Mouse (Mus musculus): ENCODE measurements around the gene Hint3. TPM values are rescaled to one million over a fixed set of nuclear protein-coding genes. Genes with fewer than 3 reads are reported as not detected.

Hint3 gene
- polyA plus RNA-seq, 1 experiment, result 3.6 TPM

DNA sequence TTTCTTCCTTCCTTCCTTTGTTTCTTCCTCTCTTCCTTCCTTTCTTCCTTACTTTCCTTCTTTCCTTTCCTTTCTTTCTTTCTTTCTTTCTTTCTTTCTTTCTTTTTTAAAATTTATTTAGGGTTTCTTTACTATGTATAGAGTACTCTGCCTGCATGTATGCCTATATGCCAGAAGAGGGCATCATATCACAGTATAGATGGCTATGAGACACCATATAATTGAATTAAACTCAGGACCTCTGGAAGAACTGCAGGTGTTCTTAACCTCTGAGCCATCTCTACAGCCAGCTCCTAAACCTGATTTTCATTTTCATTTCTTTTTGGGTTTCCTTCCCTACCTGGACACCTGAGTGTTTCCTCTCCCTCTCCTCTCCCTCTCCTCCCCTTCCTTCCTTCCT lies 6.5 kb downstream of the Hint3 start:
- H3K4me3 ChIP-seq (ENCODE audit: extremely low read depth, insufficient read depth, insufficient read length), result no peak overlapping the region
- H3K27me3 ChIP-seq (ENCODE audit: control insufficient read depth, insufficient read depth, low read length), result no peaks in the 10 kb centered on the region
- H3K27ac ChIP-seq (ENCODE audit: insufficient read depth, low read length), result no peak overlapping the region
- H3K4me1 ChIP-seq (ENCODE audit: control insufficient read depth, insufficient read depth, insufficient read length), result no peaks in the 10 kb centered on the region; the same call in 1 of the 2 replicates
- H3K36me3 ChIP-seq (ENCODE audit: control insufficient read depth, insufficient read depth, low read length), result no peaks in the 10 kb centered on the region
- TF ChIP-seq CTCF (IDR thresholded peaks at IDR 0.05; ENCODE audit: extremely low read depth, insufficient read depth, insufficient read length, insufficient replicate concordance) (no peak), POLR2A (IDR thresholded peaks at IDR 0.05; ENCODE audit: low read depth, low read length) (no peak)
- DNase-seq (ENCODE audit: low read depth in 1 of 2, low spot score in 2 of 2), result no peak

DNA sequence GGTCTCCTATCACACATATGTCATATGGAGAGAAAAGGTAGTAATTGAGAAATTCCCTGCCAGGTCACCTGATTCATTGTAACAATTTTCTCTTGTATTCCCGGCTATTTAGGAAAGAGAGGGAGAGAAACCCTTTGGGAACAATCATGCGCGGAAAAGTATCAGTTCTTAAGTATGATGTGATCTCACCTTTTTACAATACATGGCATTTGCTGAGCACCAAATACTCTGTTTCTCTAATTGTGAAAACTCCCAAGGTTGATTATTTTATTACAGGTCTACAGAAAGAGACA lies 10.6 kb downstream of the Hint3 start:
- peaks cover 3% of the 10 kb centered on the region for H3K4me1 ChIP-seq (ENCODE audit: control insufficient read depth, insufficient read depth, insufficient read length)
- no peaks in the 10 kb centered on the region for H3K36me3 ChIP-seq (ENCODE audit: control insufficient read depth, insufficient read depth, low read length)
- no peak overlapping the region; the same call in 1 of the 2 replicates for H3K4me3 ChIP-seq (ENCODE audit: extremely low read depth, insufficient read depth, insufficient read length)
- no peak overlapping the region for H3K27ac ChIP-seq (ENCODE audit: insufficient read depth, low read length)
- DNase-seq (ENCODE audit: low read depth in 1 of 2, low spot score in 2 of 2), result no peak
- no peaks in the 10 kb centered on the region for H3K27me3 ChIP-seq (ENCODE audit: control insufficient read depth, insufficient read depth, low read length)
- 60% methylated on average over 3 of the region's 3 CpGs for WGBS
- TF ChIP-seq POLR2A (IDR thresholded peaks at IDR 0.05; ENCODE audit: low read depth, low read length), result no peak
- TF ChIP-seq CTCF (IDR thresholded peaks at IDR 0.05; ENCODE audit: extremely low read depth, insufficient read depth, insufficient read length, insufficient replicate concordance), result no peak

DNA sequence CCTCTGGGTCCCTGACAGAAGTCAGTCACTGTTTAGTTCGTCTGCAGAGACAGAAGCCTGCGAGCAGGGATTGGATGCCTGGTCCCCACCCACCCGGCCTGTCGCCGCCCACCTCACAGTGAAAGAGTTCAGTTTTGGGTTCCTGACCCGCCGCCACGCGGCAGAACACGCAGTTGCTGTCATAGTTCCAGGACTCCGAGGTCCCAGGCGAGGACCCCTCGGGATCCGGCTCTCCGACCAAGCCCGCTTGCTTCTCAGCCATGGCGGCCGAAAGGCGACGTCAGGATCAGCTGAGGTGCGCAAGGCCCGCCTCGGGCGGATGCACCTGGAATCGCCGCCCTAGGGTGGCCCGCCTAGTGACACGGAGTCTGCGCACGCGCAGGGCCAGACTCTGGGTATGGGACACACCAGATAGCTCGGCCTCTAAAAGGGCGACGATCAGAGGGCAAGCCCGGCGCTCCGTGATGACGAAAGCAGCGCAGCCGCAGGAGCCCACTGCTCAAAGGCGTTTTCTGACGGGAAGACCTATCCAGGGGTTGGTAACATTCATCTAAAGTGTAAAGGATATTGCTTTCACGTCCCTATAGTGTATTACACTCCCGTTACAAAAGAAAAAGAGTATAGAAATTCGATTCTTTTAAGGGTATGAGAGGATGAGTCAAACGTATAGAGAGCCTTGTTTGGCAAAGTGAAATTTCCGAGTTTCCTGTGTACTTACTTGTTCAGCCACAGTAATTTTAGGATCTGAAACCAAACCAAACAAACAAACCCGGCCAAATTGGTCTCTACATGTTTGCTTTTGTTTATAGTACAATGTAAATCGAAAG lies 11.1 kb downstream of the Hint3 start:
- H3K36me3 ChIP-seq (ENCODE audit: control insufficient read depth, insufficient read depth, low read length), result 0 out of 2 replicates have a peak, but pooled peaks cover 1% of the 10 kb centered on the region
- peaks cover 3% of the 10 kb centered on the region for H3K4me1 ChIP-seq (ENCODE audit: control insufficient read depth, insufficient read depth, insufficient read length)
- no peaks in the 10 kb centered on the region for H3K27me3 ChIP-seq (ENCODE audit: control insufficient read depth, insufficient read depth, low read length)
- H3K27ac ChIP-seq (ENCODE audit: insufficient read depth, low read length), result peak overlapping the region; percentile 100
- DNase-seq (ENCODE audit: low read depth in 1 of 2, low spot score in 2 of 2), result peak; percentile 98
- H3K4me3 ChIP-seq (ENCODE audit: extremely low read depth, insufficient read depth, insufficient read length), result peak overlapping the region; percentile 99
- 0 out of 2 replicates have a peak, but pooled peaks have one; percentile 0 for TF ChIP-seq CTCF (IDR thresholded peaks at IDR 0.05; ENCODE audit: extremely low read depth, insufficient read depth, insufficient read length, insufficient replicate concordance)
- peak; percentile 36 for TF ChIP-seq POLR2A (IDR thresholded peaks at IDR 0.05; ENCODE audit: low read depth, low read length)
- WGBS, result 1% methylated on average over 49 of the region's 49 CpGs

DNA sequence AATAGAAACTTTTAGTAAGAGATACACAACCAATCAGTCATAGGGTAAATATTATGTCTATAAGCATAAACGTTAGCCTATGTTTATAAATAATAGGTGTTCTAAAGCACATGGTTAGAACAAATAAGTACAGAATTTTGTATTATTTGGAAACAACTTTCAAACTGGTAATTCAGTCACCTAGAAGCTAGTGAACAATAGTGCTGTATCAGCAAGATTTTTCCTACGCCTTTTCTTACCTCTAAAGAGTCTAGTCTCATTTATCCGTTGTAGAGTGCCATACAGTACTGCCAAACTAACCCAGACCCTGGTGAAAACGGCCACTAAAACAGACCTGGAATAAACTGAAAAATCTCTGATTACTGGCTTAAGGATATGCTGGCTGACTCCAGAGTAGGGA lies 16.4 kb downstream of the Hint3 start:
- WGBS, result 87% methylated on average over 4 of the region's 4 CpGs

DNA sequence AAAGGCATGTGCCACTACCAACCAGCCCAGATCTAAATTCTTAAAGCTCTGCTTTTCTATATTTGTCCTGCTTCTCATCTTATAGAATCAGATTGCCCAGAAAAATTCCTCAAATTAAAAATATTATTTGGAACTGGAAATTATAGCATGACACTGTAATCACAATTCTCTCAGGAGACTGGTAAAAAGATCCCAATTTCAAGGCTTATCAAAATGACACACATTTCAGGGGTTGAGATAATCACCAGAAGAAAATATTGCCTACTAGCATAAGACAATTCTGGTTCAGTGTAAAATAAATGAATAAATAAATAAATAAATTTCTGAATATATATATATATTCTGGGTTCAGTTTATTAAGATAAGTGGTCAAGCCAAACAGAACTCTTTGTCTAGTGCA lies 19.8 kb downstream of the Hint3 start:
- Histone ChIP-seq H3K27me3 (ENCODE audit: control insufficient read depth, insufficient read depth, low read length) (no peaks in the 10 kb centered on the region), H3K36me3 (ENCODE audit: control insufficient read depth, insufficient read depth, low read length) (peaks cover 9% of the 10 kb centered on the region), H3K27ac (ENCODE audit: insufficient read depth, low read length) (no peak overlapping the region), H3K4me3 (ENCODE audit: extremely low read depth, insufficient read depth, insufficient read length) (no peak overlapping the region), H3K4me1 (ENCODE audit: control insufficient read depth, insufficient read depth, insufficient read length) (no peaks in the 10 kb centered on the region)
- TF ChIP-seq POLR2A (IDR thresholded peaks at IDR 0.05; ENCODE audit: low read depth, low read length), result no peak
- no peak for TF ChIP-seq CTCF (IDR thresholded peaks at IDR 0.05; ENCODE audit: extremely low read depth, insufficient read depth, insufficient read length, insufficient replicate concordance)
- DNase-seq (ENCODE audit: low read depth in 1 of 2, low spot score in 2 of 2), result no peak

More for the DNA sequence above, 16.4 kb downstream of the Hint3 start:
- DNase-seq (ENCODE audit: low read depth in 1 of 2, low spot score in 2 of 2), result no peak
- no peak for TF ChIP-seq CTCF (IDR thresholded peaks at IDR 0.05; ENCODE audit: extremely low read depth, insufficient read depth, insufficient read length, insufficient replicate concordance)
- TF ChIP-seq POLR2A (IDR thresholded peaks at IDR 0.05; ENCODE audit: low read depth, low read length), result no peak
- Histone ChIP-seq H3K4me3 (ENCODE audit: extremely low read depth, insufficient read depth, insufficient read length) (no peak overlapping the region), H3K27ac (ENCODE audit: insufficient read depth, low read length) (no peak overlapping the region), H3K27me3 (ENCODE audit: control insufficient read depth, insufficient read depth, low read length) (no peaks in the 10 kb centered on the region), H3K36me3 (ENCODE audit: control insufficient read depth, insufficient read depth, low read length) (peaks cover 9% of the 10 kb centered on the region), H3K4me1 (ENCODE audit: control insufficient read depth, insufficient read depth, insufficient read length) (peaks cover 3% of the 10 kb centered on the region)

DNA sequence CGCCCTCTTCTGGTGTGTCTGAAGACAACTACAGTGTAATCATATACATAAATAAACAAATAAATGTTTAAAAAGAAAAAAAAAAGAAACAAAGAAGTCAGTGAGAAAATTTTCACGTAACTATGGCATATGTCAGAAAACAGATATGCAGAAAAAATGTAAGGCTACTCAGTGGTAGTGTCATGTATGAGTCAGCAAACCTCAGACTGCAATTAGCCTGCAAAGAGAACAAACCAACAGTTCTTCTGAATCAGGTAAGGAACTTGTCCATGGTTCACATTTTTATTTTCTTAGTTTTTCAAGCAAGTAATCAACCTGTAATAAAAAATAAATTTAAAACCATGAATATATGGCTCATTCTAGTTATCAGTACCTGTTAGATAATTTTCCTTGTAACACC lies 21.3 kb downstream of the Hint3 start:
- no peak for DNase-seq (ENCODE audit: low read depth in 1 of 2, low spot score in 2 of 2)
- H3K27me3 ChIP-seq (ENCODE audit: control insufficient read depth, insufficient read depth, low read length), result no peaks in the 10 kb centered on the region
- peaks cover 7% of the 10 kb centered on the region for H3K36me3 ChIP-seq (ENCODE audit: control insufficient read depth, insufficient read depth, low read length)
- no peak overlapping the region for H3K4me3 ChIP-seq (ENCODE audit: extremely low read depth, insufficient read depth, insufficient read length)
- no peaks in the 10 kb centered on the region for H3K4me1 ChIP-seq (ENCODE audit: control insufficient read depth, insufficient read depth, insufficient read length)
- 69% methylated on average over 2 of the region's 2 CpGs for WGBS
- TF ChIP-seq POLR2A (IDR thresholded peaks at IDR 0.05; ENCODE audit: low read depth, low read length), result no peak
- TF ChIP-seq CTCF (IDR thresholded peaks at IDR 0.05; ENCODE audit: extremely low read depth, insufficient read depth, insufficient read length, insufficient replicate concordance), result no peak
- H3K27ac ChIP-seq (ENCODE audit: insufficient read depth, low read length), result no peak overlapping the region

DNA sequence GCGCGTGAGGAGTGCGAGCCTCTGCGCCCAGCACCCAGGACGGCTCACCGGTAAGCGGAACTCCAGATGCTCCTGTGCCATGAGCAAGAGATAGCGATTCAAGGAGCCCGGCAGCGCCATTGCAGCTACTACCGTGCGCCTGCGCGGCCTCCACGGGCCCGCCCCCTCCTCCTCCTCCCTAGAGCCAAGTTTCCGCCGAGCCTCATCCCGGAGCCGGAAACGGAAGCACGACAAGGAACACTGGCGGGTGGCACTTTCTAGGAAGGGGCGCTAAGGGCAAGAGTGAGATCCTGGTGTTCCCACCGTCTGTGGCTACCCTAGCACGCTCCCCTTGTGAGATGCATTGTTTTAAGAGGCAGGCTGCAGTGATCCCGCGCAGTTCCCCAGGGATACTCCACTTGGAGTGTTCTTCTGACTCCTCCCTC lies 28.9 kb downstream of the Hint3 start, which contains the start of gene Trmt11:
Gene Trmt11 (minus strand): TSS at position 208 of the 425 bp plus-strand sequence.
- Histone ChIP-seq H3K27ac (ENCODE audit: insufficient read depth, low read length) (peak within 1 kb of the TSS; percentile 83), H3K36me3 (ENCODE audit: control insufficient read depth, insufficient read depth, low read length) (0 out of 2 replicates have a peak, but pooled peaks cover 1% of the 10 kb centered on the region), H3K27me3 (ENCODE audit: control insufficient read depth, insufficient read depth, low read length) (no peaks in the 10 kb centered on the region), H3K4me3 (ENCODE audit: extremely low read depth, insufficient read depth, insufficient read length) (peak within 1 kb of the TSS; percentile 94), H3K4me1 (ENCODE audit: control insufficient read depth, insufficient read depth, insufficient read length) (peaks cover 2% of the 10 kb centered on the region)
- TF ChIP-seq CTCF (IDR thresholded peaks at IDR 0.05; ENCODE audit: extremely low read depth, insufficient read depth, insufficient read length, insufficient replicate concordance) (no peak), POLR2A (IDR thresholded peaks at IDR 0.05; ENCODE audit: low read depth, low read length) (peak; percentile 9; the same call in 1 of the 2 replicates)
- WGBS, result 1% methylated on average over 28 of the region's 28 CpGs
- DNase-seq (ENCODE audit: low read depth in 1 of 2, low spot score in 2 of 2), result peak; percentile 29 to 78
